Mouse (Mus musculus): ENCODE results near the gene Soat2.
"Not testable (repeated sequence)": the region's sequence is repeated elsewhere in the genome, so short reads cannot be mapped to it uniquely, and the experiment has no call there.

Soat2 gene

GRCm38 (mm10) chr15:102146882-102147281 is 3.4 kb upstream of the Soat2 start:
- in situ Hi-C loops (cut with MboI, MseI), result no loop called here

- in situ Hi-C loops (cut with MboI, MseI), result no loop called here
These were observed 2.5 kb upstream of the Soat2 start for GRCm38 (mm10) chr15:102147674-102148402.

GRCm38 (mm10) chr15:102149561-102149960 is 765 bp upstream of the Soat2 start:
- in situ Hi-C loops (cut with MboI, MseI), result no loop called here

GRCm38 (mm10) chr15:102152646-102153045 is 2.3 kb downstream of the Soat2 start:
- in situ Hi-C loops (cut with MboI, MseI), result no loop called here

GRCm38 (mm10) chr15:102155006-102155405 is 4.7 kb downstream of the Soat2 start:
- in situ Hi-C loops (cut with MboI, MseI), result not testable (repeated sequence)

- in situ Hi-C loops (cut with MboI, MseI), result no loop called here
These were observed 6.5 kb downstream of the Soat2 start for GRCm38 (mm10) chr15:102156836-102157235.

GRCm38 (mm10) chr15:102160415-102161060 is 10.2 kb downstream of the Soat2 start:
- in situ Hi-C loops (cut with MboI, MseI), result no loop called here

GRCm38 (mm10) chr15:102163900-102164693 is 13.8 kb downstream of the Soat2 start:
- in situ Hi-C loops (cut with MboI, MseI), result no loop called here

- in situ Hi-C loops (cut with MboI, MseI), result no loop called here
These were observed 15.3 kb downstream of the Soat2 start for GRCm38 (mm10) chr15:102165468-102166100.

GRCm38 (mm10) chr15:102167620-102168021 is 17.3 kb downstream of the Soat2 start:
- in situ Hi-C loops (cut with MboI, MseI), result no loop called here

GRCm38 (mm10) chr15:102169064-102169463 is 18.7 kb downstream of the Soat2 start:
- in situ Hi-C loops (cut with MboI, MseI), result no loop called here

- in situ Hi-C loops (cut with MboI, MseI), result no loop called here
These were observed 23.3 kb downstream of the Soat2 start for GRCm38 (mm10) chr15:102173581-102173980.

- in situ Hi-C loops (cut with MboI, MseI), result no loop called here
These were observed 25.5 kb downstream of the Soat2 start for GRCm38 (mm10) chr15:102175736-102176319.

- in situ Hi-C loops (cut with MboI, MseI), result no loop called here
These were observed 26.4 kb downstream of the Soat2 start for GRCm38 (mm10) chr15:102176571-102177316.

GRCm38 (mm10) chr15:102177417-102177816 is 27.1 kb downstream of the Soat2 start:
- in situ Hi-C loops (cut with MboI, MseI), result no loop called here

GRCm38 (mm10) chr15:102178279-102178678 is 28.0 kb downstream of the Soat2 start:
- in situ Hi-C loops (cut with MboI, MseI), result no loop called here

GRCm38 (mm10) chr15:102179106-102179505 is 28.8 kb downstream of the Soat2 start:
- in situ Hi-C loops (cut with MboI, MseI), result no loop called here

GRCm38 (mm10) chr15:102179924-102180323 is 29.6 kb downstream of the Soat2 start:
- in situ Hi-C loops (cut with MboI, MseI), result no loop called here

GRCm38 (mm10) chr15:102183076-102183475 is 32.8 kb downstream of the Soat2 start:
- in situ Hi-C loops (cut with MboI, MseI), result no loop called here

- in situ Hi-C loops (cut with MboI, MseI), result no loop called here
These were observed 35.9 kb downstream of the Soat2 start for GRCm38 (mm10) chr15:102186239-102186638.

GRCm38 (mm10) chr15:102188096-102188495 is 37.8 kb downstream of the Soat2 start:
- in situ Hi-C loops (cut with MboI, MseI), result no loop called here

Measured in T-helper 17 cell (primary cell).